In genomic region chr17:6312755-6313154, GRCm38 (mm10) we compare ENCODE assay signal across 6 mouse cellular contexts. TPM values are rescaled to one million over a fixed set of nuclear protein-coding genes. Genes with fewer than 3 reads are reported as not detected.
DNase-seq lines count a peak whose midpoint lies in the region; ATAC-seq and TF ChIP-seq lines count a peak whose summit lies in the region.
"Not testable (repeated sequence)": the region's sequence is repeated elsewhere in the genome, so short reads cannot be mapped to it uniquely, and the experiment has no call there.

No protein-coding gene starts in this region.

- H3K9me3 ChIP-seq in ES-E14 (ENCODE audit: control insufficient read depth, insufficient read depth, low read depth, low read length); hindbrain, postnatal 0 days (ENCODE audit: low read length); midbrain, postnatal 0 days (ENCODE audit: low read length): not testable (repeated sequence)

- H3K4me1 ChIP-seq in ES-E14 (ENCODE audit: control insufficient read depth in 2 of 2, insufficient read depth in 2 of 2, low read length in 2 of 2, poor library complexity in 1 of 2); hindbrain, postnatal 0 days (ENCODE audit: insufficient read depth, low read length); midbrain, postnatal 0 days (ENCODE audit: insufficient read depth, low read length): not testable (repeated sequence)

- not testable (repeated sequence) for H3K27me3 ChIP-seq in hindbrain, postnatal 0 days (ENCODE audit: insufficient read depth, low read length); midbrain, postnatal 0 days (ENCODE audit: insufficient read depth, low read length)

- 52% methylated on average over 3 of the region's 3 CpGs for WGBS in hindbrain, postnatal 0 days
- 68% methylated on average over 3 of the region's 3 CpGs for WGBS in midbrain, postnatal 0 days

- H3K36me3 ChIP-seq in ES-E14 (ENCODE audit: control insufficient read depth, insufficient read depth, low read length, poor library complexity, severe bottlenecking); hindbrain, postnatal 0 days (ENCODE audit: insufficient read depth, low read length); midbrain, postnatal 0 days (ENCODE audit: insufficient read depth, low read length): not testable (repeated sequence)

- not testable (repeated sequence) for DNase-seq in ES-E14 (ENCODE audit: low read depth, low spot score)
- DNase-seq in R1 (ENCODE audit: low read depth, low spot score), result peak; percentile 76
- DNase-seq in brain, adult 2 months (ENCODE audit: low read depth, low spot score), result peak; percentile 51
- DNase-seq in heart, adult 11 months, result peak; percentile 82
- DNase-seq in hindbrain, postnatal 0 days (ENCODE audit: low spot score), result peak; percentile 9
- peak; percentile 17 for DNase-seq in midbrain, postnatal 0 days (ENCODE audit: low spot score)

- H3K4me2 ChIP-seq in hindbrain, postnatal 0 days (ENCODE audit: low read depth, low read length); midbrain, postnatal 0 days (ENCODE audit: low read depth, low read length, poor library complexity, severe bottlenecking): not testable (repeated sequence)

- not testable (repeated sequence) for TF ChIP-seq CTCF in hindbrain, postnatal 0 days (IDR thresholded peaks at IDR 0.05; ENCODE audit: low read depth); midbrain, postnatal 0 days (IDR thresholded peaks at IDR 0.05)

- H3K9ac ChIP-seq in ES-E14 (ENCODE audit: insufficient read depth, low read depth, low read length, poor library complexity, severe bottlenecking); hindbrain, postnatal 0 days (replicated peaks; ENCODE audit: low read length); midbrain, postnatal 0 days (replicated peaks; ENCODE audit: low read length, poor library complexity, severe bottlenecking): not testable (repeated sequence)

- ATAC-seq in hindbrain, postnatal 0 days; midbrain, postnatal 0 days (ENCODE audit: low FRiP score): not testable (repeated sequence)

- in situ Hi-C loops in ES-E14 (cut with MboI; ENCODE audit: low sequenced_read_pairs in 2 of 2, unreplicated experiment in 2 of 2), result not testable (repeated sequence)

- not testable (repeated sequence) for H3K4me3 ChIP-seq in ES-E14 (ENCODE audit: insufficient read depth in 1 of 2, low read depth in 1 of 2, low read length in 2 of 2, poor library complexity in 1 of 2, severe bottlenecking in 1 of 2); hindbrain, postnatal 0 days (ENCODE audit: low read length); midbrain, postnatal 0 days (ENCODE audit: low read depth, low read length)

- not testable (repeated sequence) for H3K27ac ChIP-seq in ES-E14 (ENCODE audit: insufficient read depth, low read depth, low read length, poor library complexity, severe bottlenecking); hindbrain, postnatal 0 days; midbrain, postnatal 0 days (ENCODE audit: low read depth, low read length)

TF ChIP-seq in ES-E14, 5 proteins besides CTCF, POLR2A, EP300 and RAD21:
- TF ChIP-seq MAFK (IDR thresholded peaks at IDR 0.05; ENCODE audit: insufficient read depth, low read depth, low read length), result peak; percentile 82
TF ChIP-seq in ES-E14: peak in this region for 1; not testable (repeated sequence) for 4.

RNA-seq across cellular contexts. Expression of gene Dynlt1a, which starts 4.5 kb away (rescaled TPM):
- total RNA-seq in ES-E14 (2012; rRNA removed), result 10.1 and 13.3 TPM in 2 replicates
- 23.2 and 28.8 TPM in 2 replicates for total RNA-seq in hindbrain, postnatal 0 days (2014; rRNA removed)
- polyA plus RNA-seq in hindbrain, postnatal 0 days (2015; fragmentation: Nextera tagmentation; extraction: Ambion mirVana), result 40.4 and 42.6 TPM in 2 replicates
- 31.2 and 32.6 TPM in 2 replicates for total RNA-seq in midbrain, postnatal 0 days (2014; rRNA removed)
- polyA plus RNA-seq in midbrain, postnatal 0 days (2015; fragmentation: Nextera tagmentation; extraction: Ambion mirVana), result 44.0 and 45.0 TPM in 2 replicates

RNA-seq across cellular contexts. Expression of gene Tmem181a, which starts 56.1 kb away (rescaled TPM):
- 27.0 and 33.5 TPM in 2 replicates for total RNA-seq in ES-E14 (2012; rRNA removed)
- 71.5 and 75.2 TPM in 2 replicates for total RNA-seq in hindbrain, postnatal 0 days (2014; rRNA removed)
- 58.7 and 59.1 TPM in 2 replicates for polyA plus RNA-seq in hindbrain, postnatal 0 days (2015; fragmentation: Nextera tagmentation; extraction: Ambion mirVana)
- 83.4 and 94.2 TPM in 2 replicates for total RNA-seq in midbrain, postnatal 0 days (2014; rRNA removed)
- 68.0 and 75.7 TPM in 2 replicates for polyA plus RNA-seq in midbrain, postnatal 0 days (2015; fragmentation: Nextera tagmentation; extraction: Ambion mirVana)
